ENCODE assay signal across 8 mouse cellular contexts in genomic region chr6:108659726-108660205, GRCm38 (mm10). TPM values are rescaled to one million over a fixed set of nuclear protein-coding genes. Genes with fewer than 3 reads are reported as not detected.
DNase-seq lines count a peak whose midpoint lies in the region.

No protein-coding gene starts in this region.

- peaks cover 65% of the 10 kb centered on the region for H3K27me3 ChIP-seq in hindbrain, embryonic 10.5 days (ENCODE audit: insufficient read depth, poor library complexity, severe bottlenecking)

- peak; percentile 89 for DNase-seq in adrenal gland, adult 18-20 months (ENCODE audit: low spot score in 2 of 2)
- peak; percentile 93 to 94 for DNase-seq in cerebellum, postnatal 14 days
- peak; percentile 79 to 85 for DNase-seq in frontal cortex, postnatal 14 days (ENCODE audit: low spot score in 2 of 2)
- DNase-seq in hindbrain, embryonic 10.5 days (ENCODE audit: low spot score) = peak; percentile 71
- peak; percentile 63 to 94 for DNase-seq in left cerebral cortex, adult 8-10 months (ENCODE audit: low spot score in 2 of 2)
- DNase-seq in lung, postnatal 36 days = peak; percentile 95
- peak; percentile 90 to 93 for DNase-seq in right cerebral cortex, postnatal 10 days (ENCODE audit: low spot score in 2 of 2)
- no peak for DNase-seq in c-Kit-positive CD71-positive TER-119-positive erythroid progenitor cells, embryonic 14.5 days (ENCODE audit: low spot score)

- under 1% methylated on average over 31 of the region's 35 CpGs for WGBS in hindbrain, embryonic 10.5 days

- H3K36me3 ChIP-seq in hindbrain, embryonic 10.5 days = 0 out of 2 replicates have a peak, but pooled peaks cover 3% of the 10 kb centered on the region

- peak overlapping the region; percentile 87 for H3K27ac ChIP-seq in hindbrain, embryonic 10.5 days

- H3K9me3 ChIP-seq in hindbrain, embryonic 10.5 days = no peaks in the 10 kb centered on the region

- H3K4me1 ChIP-seq in hindbrain, embryonic 10.5 days (replicated peaks) = peaks cover 34% of the 10 kb centered on the region

- peak overlapping the region; percentile 64 for H3K4me3 ChIP-seq in hindbrain, embryonic 10.5 days

RNA-seq across cellular contexts. Expression of gene Bhlhe40, which starts 0.7 kb away (rescaled TPM):
- 10 to 100 TPM; 66.3 to 85.9 TPM for total RNA-seq in adrenal gland, adult 18-20 months (2021)
- 1.7 and 1.9 TPM in 2 replicates for polyA plus RNA-seq in hindbrain, embryonic 10.5 days (2016; fragmentation: Nextera tagmentation; extraction: Ambion mirVana)
- 100 to 1,000 TPM in 3 of 4 experiments, 10 to 100 TPM in 1; 92.2 to 130 (median 111) TPM for total RNA-seq in left cerebral cortex, adult 8-10 months (2022)
